Mouse (Mus musculus): ENCODE results near the gene A130010J15Rik. TPM values are rescaled to one million over a fixed set of nuclear protein-coding genes. Genes with fewer than 3 reads are reported as not detected.

Gene A130010J15Rik
- polyA plus RNA-seq, 1 experiment from 2014 or later = 16.5 TPM

DNA sequence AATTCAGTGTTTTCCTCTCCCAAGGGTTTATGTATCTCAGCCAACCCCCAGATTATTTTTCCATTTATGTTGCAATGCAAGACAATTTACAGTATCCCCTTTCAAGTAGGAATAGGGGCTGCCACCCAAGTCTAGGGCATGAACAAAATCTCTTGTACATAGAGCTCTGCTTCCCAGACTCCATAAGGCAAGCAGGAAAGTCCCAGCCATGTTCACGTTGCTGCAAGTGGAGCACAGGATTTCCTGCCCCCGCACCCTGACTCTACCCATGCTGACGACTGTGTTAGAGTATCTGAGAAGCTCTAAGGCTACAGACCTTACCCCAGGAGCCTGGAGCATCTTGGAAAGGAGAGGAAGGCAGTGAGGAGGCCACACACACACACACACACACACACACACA is 21.9 kb downstream of the A130010J15Rik start:
- Histone ChIP-seq H3K4me2 (peak overlapping the region; percentile 25; the same call in 1 of the 2 replicates), H3K36me3 (no peaks in the 10 kb centered on the region), H3K27ac (peak overlapping the region; percentile 92), H3K9ac (no peak overlapping the region), H3K4me3 (no peak overlapping the region), H3K9me3 (no peaks in the 10 kb centered on the region), H3K4me1 (peaks cover 40% of the 10 kb centered on the region), H3K27me3 (no peaks in the 10 kb centered on the region)
- 35% methylated on average over 3 of the region's 3 CpGs for WGBS
- peak; percentile 56; the same call in 1 of the 2 replicates for ATAC-seq (ENCODE audit: insufficient number of reproducible peaks, low FRiP score, low TSS enrichment, low read depth)

- no peak for ATAC-seq (ENCODE audit: insufficient number of reproducible peaks, low FRiP score, low TSS enrichment, low read depth)
- Histone ChIP-seq H3K9ac (no peak overlapping the region), H3K27ac (peak overlapping the region; percentile 92), H3K4me3 (no peak overlapping the region), H3K4me2 (no peak overlapping the region), H3K4me1 (peaks cover 45% of the 10 kb centered on the region), H3K27me3 (no peaks in the 10 kb centered on the region), H3K9me3 (no peaks in the 10 kb centered on the region), H3K36me3 (no peaks in the 10 kb centered on the region)
- WGBS = 79% methylated on average over 7 of the region's 7 CpGs
Measured at GRCm38 (mm10) chr1:193191675-193192283, 23.9 kb downstream of the A130010J15Rik start.

DNA sequence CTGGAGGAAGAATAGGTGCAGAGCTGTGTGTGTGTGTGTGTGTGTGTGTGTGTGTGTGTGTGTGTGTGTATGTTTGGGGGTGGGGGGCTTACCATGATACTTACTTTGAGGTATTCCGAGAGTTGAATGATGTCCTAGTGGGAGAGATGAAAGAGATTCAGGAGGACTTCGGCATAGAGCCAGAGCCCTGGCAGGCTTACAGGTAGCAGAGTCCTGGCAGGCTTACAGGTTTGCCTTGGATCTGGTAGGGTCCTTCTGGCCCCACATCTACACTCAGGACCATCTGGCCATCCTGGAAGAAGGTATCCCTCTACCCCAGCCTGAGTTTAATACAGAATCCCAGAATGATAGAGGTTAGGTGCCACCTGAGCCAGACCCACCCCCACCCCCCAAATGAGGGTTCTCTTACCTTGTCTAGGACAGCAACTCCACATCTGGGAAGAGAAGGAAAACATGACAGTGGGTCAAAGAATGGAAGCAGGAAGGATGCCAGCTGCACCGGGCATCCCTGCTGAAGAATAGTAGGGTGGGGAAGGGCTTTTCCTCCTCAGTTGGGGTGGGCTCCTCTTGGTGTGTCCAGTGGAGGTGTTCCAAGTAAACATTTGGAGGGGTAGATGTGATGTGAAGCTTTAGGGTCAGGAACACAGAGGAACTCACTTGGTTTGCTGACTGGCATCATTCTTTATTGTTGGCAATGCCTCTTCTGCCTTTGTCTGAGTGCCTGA is 26.7 kb downstream of the A130010J15Rik start:
- H3K9ac ChIP-seq = no peak overlapping the region
- ATAC-seq (ENCODE audit: insufficient number of reproducible peaks, low FRiP score, low TSS enrichment, low read depth) = no peak
- H3K27me3 ChIP-seq = no peaks in the 10 kb centered on the region
- H3K27ac ChIP-seq = no peak overlapping the region
- H3K9me3 ChIP-seq = no peaks in the 10 kb centered on the region
- no peak overlapping the region for H3K4me3 ChIP-seq
- H3K36me3 ChIP-seq = no peaks in the 10 kb centered on the region
- WGBS = 51% methylated on average over 3 of the region's 3 CpGs
- no peak overlapping the region for H3K4me2 ChIP-seq
- H3K4me1 ChIP-seq = peaks cover 28% of the 10 kb centered on the region

- no peak for ATAC-seq (ENCODE audit: insufficient number of reproducible peaks, low FRiP score, low TSS enrichment, low read depth)
- no peak overlapping the region for H3K4me3 ChIP-seq
- no peak overlapping the region for H3K4me2 ChIP-seq
- 68% methylated on average over 3 of the region's 3 CpGs for WGBS
- H3K27me3 ChIP-seq = no peaks in the 10 kb centered on the region
- peaks cover 21% of the 10 kb centered on the region for H3K4me1 ChIP-seq
- H3K9me3 ChIP-seq = no peaks in the 10 kb centered on the region
- H3K27ac ChIP-seq = no peak overlapping the region
- H3K36me3 ChIP-seq = no peaks in the 10 kb centered on the region
- H3K9ac ChIP-seq = no peak overlapping the region
Measured at GRCm38 (mm10) chr1:193195169-193195810, 27.4 kb downstream of the A130010J15Rik start.

GRCm38 (mm10) chr1:193197494-193198205 is 29.8 kb downstream of the A130010J15Rik start:
- Histone ChIP-seq H3K4me2 (no peak overlapping the region), H3K9me3 (no peaks in the 10 kb centered on the region), H3K9ac (no peak overlapping the region), H3K27ac (no peak overlapping the region), H3K4me3 (no peak overlapping the region), H3K27me3 (no peaks in the 10 kb centered on the region), H3K4me1 (peaks cover 5% of the 10 kb centered on the region; the same call in 1 of the 2 replicates), H3K36me3 (no peaks in the 10 kb centered on the region)
- ATAC-seq (ENCODE audit: insufficient number of reproducible peaks, low FRiP score, low TSS enrichment, low read depth) = no peak
- 84% methylated on average over 18 of the region's 18 CpGs for WGBS

GRCm38 (mm10) chr1:193198312-193198711 is 30.5 kb downstream of the A130010J15Rik start:
- Histone ChIP-seq H3K9me3 (no peaks in the 10 kb centered on the region), H3K4me1 (peaks cover 5% of the 10 kb centered on the region; the same call in 1 of the 2 replicates), H3K9ac (no peak overlapping the region), H3K4me2 (no peak overlapping the region), H3K36me3 (no peaks in the 10 kb centered on the region), H3K27ac (no peak overlapping the region), H3K27me3 (no peaks in the 10 kb centered on the region), H3K4me3 (no peak overlapping the region)
- ATAC-seq (ENCODE audit: insufficient number of reproducible peaks, low FRiP score, low TSS enrichment, low read depth) = peak; percentile 17; the same call in 1 of the 2 replicates
- WGBS = 89% methylated on average over 2 of the region's 2 CpGs

GRCm38 (mm10) chr1:193200640-193201382 is 33.0 kb downstream of the A130010J15Rik start:
- 79% methylated on average over 8 of the region's 8 CpGs for WGBS
- Histone ChIP-seq H3K4me3 (no peak overlapping the region), H3K4me1 (no peaks in the 10 kb centered on the region), H3K27me3 (no peaks in the 10 kb centered on the region), H3K27ac (no peak overlapping the region), H3K9me3 (no peaks in the 10 kb centered on the region), H3K4me2 (no peak overlapping the region), H3K36me3 (no peaks in the 10 kb centered on the region), H3K9ac (no peak overlapping the region)
- ATAC-seq (ENCODE audit: insufficient number of reproducible peaks, low FRiP score, low TSS enrichment, low read depth) = no peak

DNA sequence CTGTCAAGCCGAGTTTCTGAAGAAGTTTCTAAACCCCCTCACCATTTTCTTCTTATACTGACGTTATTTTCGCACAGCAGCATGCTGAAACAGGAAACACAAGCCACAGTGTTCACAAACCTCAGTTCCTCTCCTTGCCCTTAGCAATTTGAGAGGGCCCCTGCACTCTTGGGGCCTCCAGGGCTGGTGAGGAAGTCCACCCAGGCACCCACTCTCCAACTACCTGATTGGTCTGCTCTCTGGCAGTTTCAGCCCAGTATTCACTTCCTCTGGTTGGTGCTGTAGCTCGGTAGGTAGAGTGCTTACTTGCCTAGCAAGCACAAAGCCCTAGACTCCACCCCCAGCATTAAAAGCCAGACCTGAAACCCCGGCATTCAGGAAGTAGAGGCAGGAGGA is 33.5 kb downstream of the A130010J15Rik start, which contains the start of gene Traf3ip3:
TSS of gene Traf3ip3 (minus strand) at position 321 of the 396 bp plus-strand sequence.
- no peak within 1 kb of the TSS for H3K4me2 ChIP-seq
- H3K9ac ChIP-seq = no peak within 1 kb of the TSS
- H3K36me3 ChIP-seq = no peaks in the 10 kb centered on the region
- H3K4me1 ChIP-seq = no peaks in the 10 kb centered on the region
- 54% methylated on average over 5 of the region's 5 CpGs for WGBS
- H3K4me3 ChIP-seq = no peak within 1 kb of the TSS
- H3K27ac ChIP-seq = no peak within 1 kb of the TSS
- H3K9me3 ChIP-seq = no peaks in the 10 kb centered on the region
- no peaks in the 10 kb centered on the region for H3K27me3 ChIP-seq
- ATAC-seq (ENCODE audit: insufficient number of reproducible peaks, low FRiP score, low TSS enrichment, low read depth) = no peak

GRCm38 (mm10) chr1:193203821-193204220 is 36.0 kb downstream of the A130010J15Rik start:
- Histone ChIP-seq H3K4me3 (no peak overlapping the region), H3K9ac (no peak overlapping the region), H3K27me3 (no peaks in the 10 kb centered on the region), H3K4me1 (no peaks in the 10 kb centered on the region), H3K4me2 (no peak overlapping the region), H3K27ac (no peak overlapping the region), H3K9me3 (no peaks in the 10 kb centered on the region), H3K36me3 (no peaks in the 10 kb centered on the region)
- no peak for ATAC-seq (ENCODE audit: insufficient number of reproducible peaks, low FRiP score, low TSS enrichment, low read depth)
- WGBS = 38% methylated on average over 2 of the region's 2 CpGs

- Histone ChIP-seq H3K4me1 (no peaks in the 10 kb centered on the region), H3K9ac (no peak overlapping the region), H3K4me2 (no peak overlapping the region), H3K4me3 (no peak overlapping the region), H3K9me3 (no peaks in the 10 kb centered on the region), H3K27me3 (no peaks in the 10 kb centered on the region), H3K27ac (no peak overlapping the region), H3K36me3 (no peaks in the 10 kb centered on the region)
- ATAC-seq (ENCODE audit: insufficient number of reproducible peaks, low FRiP score, low TSS enrichment, low read depth) = no peak
- 94% methylated on average over 2 of the region's 2 CpGs for WGBS
Measured at GRCm38 (mm10) chr1:193205431-193205830, 37.6 kb downstream of the A130010J15Rik start.

DNA sequence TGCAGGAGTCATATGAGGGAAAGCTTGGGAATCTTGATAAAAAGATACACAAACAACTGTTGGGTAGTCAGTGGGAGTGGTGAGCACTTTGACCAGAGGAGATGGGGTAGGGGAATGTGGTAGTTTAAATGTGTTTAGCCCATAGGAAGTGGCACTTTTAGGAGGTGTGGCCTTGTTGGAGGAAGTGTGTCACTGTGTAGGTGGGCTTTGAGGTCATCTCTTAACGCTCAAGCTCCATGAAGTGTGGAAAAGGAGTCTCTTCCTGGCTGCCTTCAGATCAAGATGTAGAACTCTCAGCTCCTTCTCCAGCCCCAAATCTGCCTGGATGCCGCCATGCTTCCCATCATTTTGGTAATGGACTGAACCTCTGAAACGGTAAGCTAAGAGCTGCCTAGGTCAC is 39.7 kb downstream of the A130010J15Rik start, which contains the start of gene Lamb3:
TSS of gene Lamb3 (plus strand) at position 197 of the 400 bp plus-strand sequence.
- no peak for ATAC-seq (ENCODE audit: insufficient number of reproducible peaks, low FRiP score, low TSS enrichment, low read depth)
- Histone ChIP-seq H3K4me2 (no peak within 1 kb of the TSS), H3K27me3 (no peaks in the 10 kb centered on the region), H3K36me3 (no peaks in the 10 kb centered on the region), H3K9ac (no peak within 1 kb of the TSS), H3K27ac (no peak within 1 kb of the TSS), H3K9me3 (no peaks in the 10 kb centered on the region), H3K4me1 (no peaks in the 10 kb centered on the region), H3K4me3 (no peak within 1 kb of the TSS)
- WGBS = 91% methylated on average over 3 of the region's 3 CpGs

All from limb, embryonic 15.5 days (tissue).